Mouse (Mus musculus): ENCODE results near the gene Crtap. TPM values are rescaled to one million over a fixed set of nuclear protein-coding genes. Genes with fewer than 3 reads are reported as not detected.
A peak's percentile ranks its signal among the peaks of the same experiment; 100 is the strongest.
"Not testable (repeated sequence)": the region's sequence is repeated elsewhere in the genome, so short reads cannot be mapped to it uniquely, and the experiment has no call there.

Gene Crtap
- polyA plus RNA-seq, 1 experiment from 2014 or later: 96.5 TPM

DNA sequence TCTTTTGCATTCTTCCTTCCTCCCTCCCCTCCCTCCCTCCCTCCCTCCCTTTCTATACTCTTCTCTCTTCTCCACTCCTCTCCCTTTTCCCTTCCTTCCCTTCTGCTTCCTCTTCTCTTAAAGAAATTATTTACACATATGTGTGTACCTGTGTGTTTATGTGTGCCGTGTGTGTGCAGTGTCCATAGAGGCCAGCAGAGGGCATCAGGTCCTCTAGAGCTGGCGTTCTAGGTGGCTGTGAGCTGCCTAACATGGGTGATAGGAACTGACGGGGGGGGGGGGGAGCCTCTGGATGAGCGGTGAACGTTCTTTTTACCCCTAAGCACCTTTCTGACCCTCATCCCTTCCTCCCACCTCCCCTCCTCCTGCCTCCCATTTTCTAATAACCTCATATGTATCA, 20.8 kb upstream of the Crtap start:
- H3K4me3 ChIP-seq (ENCODE audit: inconsistent target): no peak overlapping the region
- peaks cover 53% of the 10 kb centered on the region for H3K36me3 ChIP-seq (ENCODE audit: inconsistent target)
- no peak overlapping the region for H3K27ac ChIP-seq
- 100% methylated on average over 1 of the region's 5 CpGs for WGBS (ENCODE audit: missing documents)
- H3K79me2 ChIP-seq (ENCODE audit: inconsistent target): peaks cover 46% of the 10 kb centered on the region

- 97% methylated on average over 11 of the region's 11 CpGs for WGBS (ENCODE audit: missing documents)
- Histone ChIP-seq H3K4me3 (ENCODE audit: inconsistent target) (no peak overlapping the region), H3K79me2 (ENCODE audit: inconsistent target) (peaks cover 55% of the 10 kb centered on the region), H3K27ac (no peak overlapping the region), H3K36me3 (ENCODE audit: inconsistent target) (peaks cover 62% of the 10 kb centered on the region)
These were observed 19.9 kb upstream of the Crtap start for GRCm38 (mm10) chr9:114410313-114410862.

DNA sequence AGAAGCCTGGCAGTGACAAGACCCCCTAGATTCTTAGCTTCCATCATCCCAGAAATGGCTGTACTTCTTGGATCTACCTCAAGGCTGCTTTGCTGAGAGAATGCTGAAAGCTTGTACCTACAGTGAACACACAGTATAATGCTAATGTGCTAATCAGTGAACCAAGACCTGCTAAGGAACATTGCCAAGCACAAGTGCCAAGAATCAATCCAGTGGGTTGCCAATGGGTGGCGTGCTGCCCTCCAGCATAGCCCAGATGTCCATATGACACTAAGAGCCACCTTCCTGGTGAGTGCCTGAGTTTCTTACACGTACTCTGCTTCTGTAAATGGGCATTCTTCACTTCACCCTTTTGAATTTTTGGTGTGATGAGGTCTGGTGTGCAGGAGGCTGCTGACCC, 17.2 kb upstream of the Crtap start:
- Histone ChIP-seq H3K36me3 (ENCODE audit: inconsistent target) (peaks cover 74% of the 10 kb centered on the region), H3K27ac (no peak overlapping the region), H3K4me3 (ENCODE audit: inconsistent target) (no peak overlapping the region), H3K79me2 (ENCODE audit: inconsistent target) (peaks cover 82% of the 10 kb centered on the region)
- 97% methylated on average over 2 of the region's 2 CpGs for WGBS (ENCODE audit: missing documents)

DNA sequence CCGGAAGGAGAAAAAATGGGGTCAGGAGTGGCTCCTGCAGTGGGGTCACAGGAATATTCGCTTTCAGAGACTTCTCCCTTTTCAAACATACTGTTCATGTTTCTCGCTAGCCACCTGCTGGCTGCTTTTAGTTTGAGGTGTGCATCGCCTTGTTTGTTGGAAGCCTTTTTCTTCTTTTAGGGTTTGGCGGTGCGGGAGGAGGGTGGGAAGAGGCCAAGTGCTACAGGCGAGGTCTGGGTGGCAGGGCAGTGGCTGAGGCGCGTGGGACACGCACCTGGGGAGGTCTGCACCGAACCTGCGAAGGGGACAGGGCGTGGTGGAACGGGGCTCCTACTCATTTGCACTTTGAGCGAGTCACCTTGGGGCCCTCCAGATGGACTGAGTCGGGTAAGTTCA, 11.2 kb upstream of the Crtap start:
- H3K4me3 ChIP-seq (ENCODE audit: inconsistent target): peak overlapping the region; percentile 80
- H3K27ac ChIP-seq: peak overlapping the region; percentile 83
- WGBS (ENCODE audit: missing documents): 3% methylated on average over 16 of the region's 16 CpGs
- H3K36me3 ChIP-seq (ENCODE audit: inconsistent target): peaks cover 30% of the 10 kb centered on the region
- H3K79me2 ChIP-seq (ENCODE audit: inconsistent target): peaks cover 54% of the 10 kb centered on the region

DNA sequence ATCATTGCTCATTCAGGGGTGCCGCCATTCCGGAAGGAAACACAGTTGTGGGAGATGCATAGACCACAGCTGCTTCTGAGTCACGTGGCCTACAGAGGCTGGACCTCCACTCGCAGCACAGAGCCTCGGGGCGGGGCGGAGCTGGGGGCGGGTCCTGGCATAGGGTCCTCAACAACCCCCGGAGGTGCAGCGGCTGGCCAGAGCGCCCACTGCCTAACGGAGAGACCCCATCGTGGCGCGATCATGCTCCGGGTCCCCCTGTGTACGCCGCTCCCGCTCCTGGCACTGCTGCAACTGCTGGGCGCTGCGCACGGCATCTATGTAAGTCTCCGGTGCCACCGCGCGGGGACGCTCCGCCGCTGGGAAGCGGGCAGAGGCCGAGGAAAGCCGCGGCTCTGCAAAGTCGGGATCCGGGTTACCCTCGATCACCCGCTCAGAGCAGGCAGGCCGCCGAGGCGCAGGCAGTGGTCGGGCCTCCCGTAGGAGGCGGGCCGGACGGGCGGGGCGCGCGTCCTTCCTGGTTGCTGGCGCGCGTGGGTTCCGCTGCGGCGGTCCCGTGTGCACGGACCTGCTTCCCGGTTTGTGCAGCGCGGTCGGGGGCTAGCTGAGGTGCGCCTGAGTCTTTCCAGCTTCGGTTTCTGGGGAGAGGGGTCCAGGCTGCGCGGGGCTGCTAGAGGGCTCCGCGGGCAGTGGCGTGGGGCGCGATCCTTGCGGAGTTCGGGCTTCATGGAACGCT, 10.6 kb upstream of the Crtap start, which contains the start of the genes Glb1 and Tmppe:
Gene Glb1 (plus strand): TSS at position 128 of the 736 bp plus-strand sequence.
Gene Tmppe (plus strand): TSS at position 157 of the 736 bp plus-strand sequence.
- Histone ChIP-seq H3K27ac (peak within 1 kb of the TSS; percentile 83), H3K4me3 (ENCODE audit: inconsistent target) (peak within 1 kb of the TSS; percentile 80), H3K79me2 (ENCODE audit: inconsistent target) (peaks cover 48% of the 10 kb centered on the region), H3K36me3 (ENCODE audit: inconsistent target) (peaks cover 24% of the 10 kb centered on the region)
- 3% methylated on average over 66 of the region's 73 CpGs for WGBS (ENCODE audit: missing documents)

- Histone ChIP-seq H3K27ac (peak overlapping the region; percentile 83), H3K36me3 (ENCODE audit: inconsistent target) (peaks cover 19% of the 10 kb centered on the region), H3K4me3 (ENCODE audit: inconsistent target) (peak overlapping the region; percentile 80), H3K79me2 (ENCODE audit: inconsistent target) (peaks cover 43% of the 10 kb centered on the region)
- 5% methylated on average over 5 of the region's 5 CpGs for whole genome bisulfite sequencing (ENCODE audit: missing documents)
These were observed 10.1 kb upstream of the Crtap start for GRCm38 (mm10) chr9:114400588-114400948.

- WGBS (ENCODE audit: missing documents): 96% methylated on average over 8 of the region's 12 CpGs
- H3K79me2 ChIP-seq (ENCODE audit: inconsistent target): peaks cover 34% of the 10 kb centered on the region
- peaks cover 10% of the 10 kb centered on the region; the same call in 1 of the 2 replicates for H3K36me3 ChIP-seq (ENCODE audit: inconsistent target)
- H3K27ac ChIP-seq: no peak overlapping the region
- H3K4me3 ChIP-seq (ENCODE audit: inconsistent target): no peak overlapping the region
These were observed 9.2 kb upstream of the Crtap start for GRCm38 (mm10) chr9:114399680-114400079.

DNA sequence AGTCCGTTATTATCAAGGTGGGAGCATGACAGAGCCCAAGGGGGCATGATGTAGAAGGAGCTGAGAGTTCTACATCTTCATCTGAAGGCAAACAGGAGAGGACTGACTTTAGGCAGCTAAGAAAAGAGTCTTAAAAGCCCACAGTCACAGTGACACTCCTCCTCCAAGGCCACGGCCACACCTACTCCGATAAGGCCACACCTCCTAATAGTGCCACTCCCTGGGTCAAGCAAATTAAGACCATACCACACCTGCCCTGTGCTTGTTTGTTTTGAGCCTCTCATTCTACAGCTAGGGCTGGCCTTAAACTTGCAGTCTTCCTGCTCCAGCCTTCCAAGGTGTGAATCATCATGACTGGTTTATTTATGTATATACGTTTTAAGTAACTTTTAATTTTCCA, 4.8 kb upstream of the Crtap start:
- H3K4me3 ChIP-seq (ENCODE audit: inconsistent target): no peak overlapping the region
- no peaks in the 10 kb centered on the region for H3K79me2 ChIP-seq (ENCODE audit: inconsistent target)
- 85% methylated on average over 4 of the region's 4 CpGs for WGBS (ENCODE audit: missing documents)
- no peaks in the 10 kb centered on the region for H3K36me3 ChIP-seq (ENCODE audit: inconsistent target)
- H3K27ac ChIP-seq: peak overlapping the region; percentile 61

DNA sequence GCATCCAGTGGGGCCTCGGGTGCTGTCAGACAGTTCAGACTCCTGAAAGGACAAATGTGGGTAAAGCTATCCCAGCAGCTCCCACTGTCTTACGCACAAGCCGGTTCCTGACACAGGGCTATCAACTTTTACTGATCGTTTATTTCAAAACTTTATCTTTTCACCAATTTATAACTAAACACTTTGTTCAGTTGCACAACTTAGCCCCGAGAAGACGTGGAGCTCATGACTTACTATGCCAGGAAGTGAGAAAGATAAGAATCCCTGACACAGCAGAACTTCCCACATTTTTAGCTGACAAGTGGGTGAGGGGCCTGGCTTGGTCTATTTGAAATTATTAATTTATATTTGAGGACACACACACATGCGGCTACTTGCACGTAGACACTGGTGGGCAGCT, 4.2 kb upstream of the Crtap start:
- Histone ChIP-seq H3K79me2 (ENCODE audit: inconsistent target) (peaks cover 2% of the 10 kb centered on the region; the same call in 1 of the 2 replicates), H3K36me3 (ENCODE audit: inconsistent target) (no peaks in the 10 kb centered on the region), H3K4me3 (ENCODE audit: inconsistent target) (no peak overlapping the region), H3K27ac (peak overlapping the region; percentile 61)
- WGBS (ENCODE audit: missing documents): 46% methylated on average over 8 of the region's 8 CpGs

- WGBS (ENCODE audit: missing documents): 82% methylated on average over 6 of the region's 6 CpGs
- H3K79me2 ChIP-seq (ENCODE audit: inconsistent target); H3K4me3 ChIP-seq (ENCODE audit: inconsistent target); H3K36me3 ChIP-seq (ENCODE audit: inconsistent target): not testable (repeated sequence)
- H3K27ac ChIP-seq: peak overlapping the region; percentile 61
These were observed 3.7 kb upstream of the Crtap start for GRCm38 (mm10) chr9:114394136-114394535.

- H3K4me3 ChIP-seq (ENCODE audit: inconsistent target): peak overlapping the region; percentile 44
- H3K36me3 ChIP-seq (ENCODE audit: inconsistent target): no peaks in the 10 kb centered on the region
- peaks cover 30% of the 10 kb centered on the region; the same call in 1 of the 2 replicates for H3K79me2 ChIP-seq (ENCODE audit: inconsistent target)
- WGBS (ENCODE audit: missing documents): under 1% methylated on average over 10 of the region's 10 CpGs
- peak overlapping the region; percentile 24; the same call in 1 of the 2 replicates for H3K27ac ChIP-seq
These were observed 237 bp upstream of the Crtap start for GRCm38 (mm10) chr9:114390749-114391075.

DNA sequence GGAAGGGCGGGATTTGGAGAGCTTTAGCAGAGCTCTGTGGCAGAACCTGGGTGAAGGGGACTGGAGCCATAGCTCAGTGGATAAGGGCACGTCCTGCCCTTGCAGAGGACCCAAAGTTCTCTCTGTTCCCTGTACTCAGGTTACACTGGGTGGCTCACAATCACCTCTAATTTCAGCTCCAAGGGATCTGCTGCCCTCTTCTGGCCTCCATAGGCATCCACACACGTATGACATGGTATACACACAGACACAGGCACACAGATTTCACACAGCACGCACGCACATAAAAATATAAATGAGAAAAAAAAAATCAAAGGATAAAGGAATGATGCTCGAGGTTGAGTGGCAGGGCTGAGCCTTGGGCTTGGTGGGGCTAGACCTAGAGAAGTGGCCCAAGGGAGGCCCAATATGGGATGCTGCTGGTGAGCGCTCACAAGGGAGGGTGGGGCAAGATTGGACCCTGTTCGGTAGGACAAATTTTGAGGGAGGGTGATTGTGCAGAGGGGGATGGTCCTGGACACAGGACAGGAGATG, 1.0 kb downstream of the Crtap start:
- 80% methylated on average over 8 of the region's 8 CpGs for WGBS (ENCODE audit: missing documents)

DNA sequence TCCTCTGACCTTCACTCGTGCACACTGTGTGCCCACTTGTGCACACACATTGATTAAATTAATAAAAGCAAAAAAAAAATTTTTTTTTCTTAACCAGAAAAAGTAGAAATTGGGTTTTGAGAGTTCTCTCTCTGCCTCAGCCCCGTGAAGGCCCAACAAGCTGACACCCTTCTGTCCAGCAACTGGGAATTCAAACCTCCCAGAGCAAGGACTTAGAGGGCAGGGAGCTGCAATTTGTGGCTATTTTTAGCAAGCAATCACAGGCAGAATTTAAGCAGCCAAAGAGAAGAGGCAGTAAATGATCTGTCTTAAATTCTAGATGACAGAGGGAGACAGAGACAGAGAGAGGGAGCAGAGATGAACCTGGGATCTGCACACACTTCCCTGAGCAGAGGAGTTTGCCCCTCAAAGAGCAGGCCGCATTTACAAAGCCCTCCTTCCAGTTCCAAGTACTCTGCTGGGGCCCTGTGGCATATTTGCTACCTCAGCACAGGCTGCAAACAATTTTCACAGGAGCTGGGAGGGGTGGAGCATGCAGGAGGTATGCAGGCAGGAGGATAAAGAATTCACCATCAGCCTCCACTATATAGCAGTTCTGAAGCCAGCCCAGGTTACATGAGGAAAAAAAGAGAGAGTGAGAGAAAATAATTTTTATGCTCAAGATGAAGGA, 1.6 kb downstream of the Crtap start:
- Histone ChIP-seq H3K79me2 (ENCODE audit: inconsistent target) (peaks cover 30% of the 10 kb centered on the region; the same call in 1 of the 2 replicates), H3K27ac (no peak overlapping the region), H3K4me3 (ENCODE audit: inconsistent target) (no peak overlapping the region), H3K36me3 (ENCODE audit: inconsistent target) (peaks cover 10% of the 10 kb centered on the region; the same call in 1 of the 2 replicates)
- 81% methylated on average over 3 of the region's 3 CpGs for WGBS (ENCODE audit: missing documents)

More for the DNA sequence above, 1.0 kb downstream of the Crtap start:
- Histone ChIP-seq H3K79me2 (ENCODE audit: inconsistent target) (peaks cover 30% of the 10 kb centered on the region; the same call in 1 of the 2 replicates), H3K27ac (no peak overlapping the region), H3K4me3 (ENCODE audit: inconsistent target) (peak overlapping the region; percentile 26), H3K36me3 (ENCODE audit: inconsistent target) (0 out of 2 replicates have a peak, but pooled peaks cover 4% of the 10 kb centered on the region)

- Histone ChIP-seq H3K36me3 (ENCODE audit: inconsistent target) (peaks cover 12% of the 10 kb centered on the region; the same call in 1 of the 2 replicates), H3K4me3 (ENCODE audit: inconsistent target) (no peak overlapping the region), H3K79me2 (ENCODE audit: inconsistent target) (peaks cover 30% of the 10 kb centered on the region; the same call in 1 of the 2 replicates), H3K27ac (no peak overlapping the region)
- 91% methylated on average over 8 of the region's 8 CpGs for WGBS (ENCODE audit: missing documents)
These were observed 2.2 kb downstream of the Crtap start for GRCm38 (mm10) chr9:114388288-114388687.

Data from macrophage (primary cell).